Mouse (Mus musculus): ENCODE data around the gene Ndel1.

DNA sequence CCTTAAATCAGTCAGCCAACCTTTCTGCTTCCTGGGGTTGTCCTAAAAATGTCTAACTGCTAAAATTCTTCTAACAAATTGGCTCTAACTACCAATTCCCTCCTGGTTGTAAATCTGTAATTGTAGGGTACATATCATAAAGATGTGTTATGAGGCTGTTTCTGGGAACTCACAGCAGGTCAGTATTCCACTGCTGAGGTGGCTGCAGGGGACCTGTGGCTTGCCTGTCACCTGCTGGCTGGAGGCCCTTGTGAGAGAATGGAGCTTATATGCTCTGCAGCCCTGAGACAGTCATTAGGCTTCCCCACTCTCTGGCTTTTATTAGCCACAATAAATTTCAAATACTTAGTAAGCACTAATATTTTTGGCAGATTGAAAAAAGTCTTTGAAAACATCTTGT lies 92.8 kb downstream of the Ndel1 start:
- TF ChIP-seq CTCF (IDR thresholded peaks at IDR 0.05; ENCODE audit: insufficient read depth, low read depth, low read length) (no peak), POLR2A (IDR thresholded peaks at IDR 0.05; ENCODE audit: insufficient read depth, low read depth, low read length) (no peak)
